Mouse (Mus musculus): Measurements from ENCODE around the gene Lgr6.

- no peak for TF ChIP-seq POLR2A (IDR thresholded peaks at IDR 0.05; ENCODE audit: insufficient read depth, low read depth, low read length)
- TF ChIP-seq CTCF (IDR thresholded peaks at IDR 0.05; ENCODE audit: insufficient read depth, low read depth, low read length) = no peak
These were observed 7.6 kb downstream of the Lgr6 start for GRCm38 (mm10) chr1:135097441-135097840.
